Mouse (Mus musculus) kidney, adult 2 months (tissue): ENCODE measurements around the gene Mxra8. TPM values are rescaled to one million over a fixed set of nuclear protein-coding genes. Genes with fewer than 3 reads are reported as not detected.

Experiments used
- DNase-seq: peaks from one replicate; pipeline ENCODE4 v3.0.0; 2021
- H3K27ac ChIP-seq: fragments of 200-500 bp; 2 replicates; pipeline ENCODE4 v1.5.1; 2012; ENCODE audit warnings: low read depth, low read length, control low read depth, inconsistent platforms; ENCODE audit not compliant: insufficient read depth
- H3K27me3 ChIP-seq: fragments of 200-500 bp; replicated peaks from 2 replicates; pipeline ENCODE4 v1.6.1; 2012; ENCODE audit warnings: mild to moderate bottlenecking, moderate library complexity, low read length, inconsistent platforms; ENCODE audit not compliant: control insufficient read depth, insufficient read depth
- H3K36me3 ChIP-seq: fragments of 200-500 bp; 2 replicates; pipeline ENCODE4 v1.6.1; 2012; ENCODE audit warnings: mild to moderate bottlenecking, moderate library complexity, low read length, inconsistent platforms; ENCODE audit not compliant: control insufficient read depth, insufficient read depth
- H3K4me1 ChIP-seq: fragments of 200-500 bp; 2 replicates; pipeline ENCODE4 v1.6.1; 2011; ENCODE audit warnings: low read length; ENCODE audit not compliant: control insufficient read depth, insufficient read depth
- H3K4me3 ChIP-seq: fragments of 200-500 bp; 2 replicates; pipeline ENCODE4 v1.5.1; 2011; ENCODE audit warnings: mild to moderate bottlenecking, low read depth, low read length, control low read depth; ENCODE audit not compliant: insufficient read depth
- CTCF ChIP-seq: fragments of 200-500 bp; conservative IDR thresholded peaks from 2 replicates; pipeline ENCODE4 v1.5.1; 2011; ENCODE audit warnings: low read depth, mild to moderate bottlenecking, control low read depth, low read length, moderate library complexity, mixed read lengths; ENCODE audit not compliant: insufficient read depth, insufficient read length
- POLR2A ChIP-seq: fragments of 200-500 bp; IDR thresholded peaks from one replicate; pipeline ENCODE4 v1.6.1; 2011; ENCODE audit warnings: low read depth, low read length, control low read depth
- WGBS: fragments of 180-500 bp; shearing (Covaris S2); methylation state at CpG from one replicate; pipeline ENCODE4 v1.1.7; 2018; 5-methylcytosine and 5-hydroxymethylcytosine counted together
- polyA plus RNA-seq: library from polyadenylated mRNA; depleted of rRNA; stranded (reverse); fragments of >200 nt; gene quantifications from 2 replicates; pipeline ENCODE4 v1.2.3, GENCODE M21; 2012

The Mxra8 gene
- polyA plus RNA-seq, 1 experiment: 98.0 TPM

GRCm38 (mm10) chr4:155851368-155851767, 11.9 kb downstream of the Mxra8 start:
- DNase-seq: no peak
- TF ChIP-seq CTCF (no peak), POLR2A (no peak)
- no peaks in the 10 kb centered on the region for H3K27me3 ChIP-seq
- H3K36me3 ChIP-seq: no peaks in the 10 kb centered on the region; the same call in 1 of the 2 replicates
- no peak overlapping the region for H3K4me3 ChIP-seq
- H3K27ac ChIP-seq: peak overlapping the region; percentile 26; the same call in 1 of the 2 replicates
- H3K4me1 ChIP-seq: peaks cover 38% of the 10 kb centered on the region
- WGBS: 79% methylated on average over 3 of the region's 3 CpGs

- TF ChIP-seq POLR2A (no peak), CTCF (no peak)
- peaks cover 38% of the 10 kb centered on the region for H3K4me1 ChIP-seq
- 37% methylated on average over 2 of the region's 2 CpGs for WGBS
- peak; percentile 85 for DNase-seq
- no peak overlapping the region for H3K4me3 ChIP-seq
- H3K27ac ChIP-seq: peak overlapping the region; percentile 26; the same call in 1 of the 2 replicates
- no peaks in the 10 kb centered on the region; the same call in 1 of the 2 replicates for H3K36me3 ChIP-seq
- no peaks in the 10 kb centered on the region for H3K27me3 ChIP-seq
These were observed 12.5 kb downstream of the Mxra8 start for GRCm38 (mm10) chr4:155851951-155852411.

GRCm38 (mm10) chr4:155853421-155853820, 13.9 kb downstream of the Mxra8 start:
- no peaks in the 10 kb centered on the region; the same call in 1 of the 2 replicates for H3K36me3 ChIP-seq
- 89% methylated on average over 9 of the region's 9 CpGs for WGBS
- no peak overlapping the region for H3K27ac ChIP-seq

GRCm38 (mm10) chr4:155854991-155855390, 15.5 kb downstream of the Mxra8 start:
- H3K4me3 ChIP-seq: no peak overlapping the region
- no peaks in the 10 kb centered on the region; the same call in 1 of the 2 replicates for H3K36me3 ChIP-seq
- TF ChIP-seq POLR2A: no peak
- no peak for TF ChIP-seq CTCF
- DNase-seq: no peak
- H3K27ac ChIP-seq: no peak overlapping the region
- peaks cover 24% of the 10 kb centered on the region for H3K4me1 ChIP-seq
- WGBS: 96% methylated on average over 12 of the region's 12 CpGs
- H3K27me3 ChIP-seq: no peaks in the 10 kb centered on the region

More at GRCm38 (mm10) chr4:155853421-155853820, 13.9 kb downstream of the Mxra8 start:
- DNase-seq: no peak
- H3K27me3 ChIP-seq: no peaks in the 10 kb centered on the region
- peaks cover 37% of the 10 kb centered on the region for H3K4me1 ChIP-seq
- H3K4me3 ChIP-seq: no peak overlapping the region
- TF ChIP-seq POLR2A: no peak
- no peak for TF ChIP-seq CTCF

GRCm38 (mm10) chr4:155856071-155856470, 16.6 kb downstream of the Mxra8 start:
- Histone ChIP-seq H3K27ac (no peak overlapping the region), H3K4me3 (no peak overlapping the region), H3K36me3 (no peaks in the 10 kb centered on the region; the same call in 1 of the 2 replicates), H3K4me1 (peaks cover 16% of the 10 kb centered on the region), H3K27me3 (no peaks in the 10 kb centered on the region)
- no peak for TF ChIP-seq POLR2A
- TF ChIP-seq CTCF: no peak
- DNase-seq: no peak
- WGBS: 94% methylated on average over 12 of the region's 12 CpGs

GRCm38 (mm10) chr4:155856881-155857280, 17.4 kb downstream of the Mxra8 start:
- 77% methylated on average over 3 of the region's 3 CpGs for WGBS
- Histone ChIP-seq H3K36me3 (no peaks in the 10 kb centered on the region; the same call in 1 of the 2 replicates), H3K4me1 (peaks cover 8% of the 10 kb centered on the region), H3K4me3 (no peak overlapping the region), H3K27me3 (no peaks in the 10 kb centered on the region), H3K27ac (no peak overlapping the region)
- TF ChIP-seq CTCF: no peak
- TF ChIP-seq POLR2A: no peak
- DNase-seq: peak; percentile 0

GRCm38 (mm10) chr4:155859318-155859717, 19.8 kb downstream of the Mxra8 start:
- Histone ChIP-seq H3K36me3 (no peaks in the 10 kb centered on the region; the same call in 1 of the 2 replicates), H3K4me1 (no peaks in the 10 kb centered on the region), H3K27ac (no peak overlapping the region), H3K27me3 (no peaks in the 10 kb centered on the region), H3K4me3 (no peak overlapping the region)
- TF ChIP-seq CTCF: no peak
- TF ChIP-seq POLR2A: no peak
- DNase-seq: no peak
- 33% methylated on average over 13 of the region's 13 CpGs for WGBS

- DNase-seq: no peak
- Histone ChIP-seq H3K4me3 (no peak overlapping the region), H3K27me3 (no peaks in the 10 kb centered on the region), H3K36me3 (no peaks in the 10 kb centered on the region), H3K4me1 (no peaks in the 10 kb centered on the region), H3K27ac (no peak overlapping the region)
- 88% methylated on average over 7 of the region's 7 CpGs for WGBS
- TF ChIP-seq POLR2A (no peak), CTCF (no peak)
These were observed 22.3 kb downstream of the Mxra8 start for GRCm38 (mm10) chr4:155861787-155862186.
